Mouse (Mus musculus) cerebellum, adult 2 months (tissue): ENCODE data around the gene Cdsn. TPM values are rescaled to one million over a fixed set of nuclear protein-coding genes. Genes with fewer than 3 reads are reported as not detected.

ENCODE experiments used
- DNase-seq, 2 experiments: peaks; one replicate each; pipeline ENCODE4 v3.0.0; 2021
- H3K27ac ChIP-seq: fragments of 200-500 bp; 2 replicates; pipeline ENCODE4 v1.5.1; 2012; ENCODE audit warnings: low read length, control low read depth, inconsistent platforms; ENCODE audit not compliant: insufficient read depth
- H3K27me3 ChIP-seq: fragments of 200-500 bp; 2 replicates; pipeline ENCODE4 v1.6.1; 2012; ENCODE audit warnings: inconsistent platforms, mild to moderate bottlenecking, low read length, moderate library complexity; ENCODE audit not compliant: control insufficient read depth, insufficient read depth
- H3K4me1 ChIP-seq: fragments of 200-500 bp; 2 replicates; pipeline ENCODE4 v1.6.1; 2011; ENCODE audit warnings: low read length; ENCODE audit not compliant: control insufficient read depth, insufficient read depth
- H3K4me3 ChIP-seq: fragments of 200-500 bp; replicated peaks from 2 replicates; pipeline ENCODE3; 2011; ENCODE audit warnings: mild to moderate bottlenecking, low read depth, low read length, control low read depth; ENCODE audit not compliant: insufficient read depth
- CTCF ChIP-seq: fragments of 200-500 bp; IDR thresholded peaks from 2 replicates; pipeline ENCODE4 v1.5.1; 2011; ENCODE audit warnings: low read depth, mild to moderate bottlenecking, control low read depth, low read length, moderate library complexity, borderline replicate concordance; ENCODE audit not compliant: insufficient read depth
- POLR2A ChIP-seq: fragments of 200-500 bp; IDR thresholded peaks from 2 replicates; pipeline ENCODE4 v1.6.1; 2011; ENCODE audit warnings: low read length, control low read depth, borderline replicate concordance; ENCODE audit not compliant: insufficient read depth
- WGBS: fragments of 180-500 bp; shearing (Covaris S2); methylation state at CpG from one replicate; pipeline ENCODE4 v1.1.7; 2018; 5-methylcytosine and 5-hydroxymethylcytosine counted together
- polyA plus RNA-seq: library from polyadenylated mRNA; depleted of rRNA; stranded (reverse); fragments of >200 nt; gene quantifications from 2 replicates; pipeline ENCODE4 v1.2.3, GENCODE M21; 2012

Cdsn gene
- polyA plus RNA-seq, 1 experiment = 0.16 TPM

DNA sequence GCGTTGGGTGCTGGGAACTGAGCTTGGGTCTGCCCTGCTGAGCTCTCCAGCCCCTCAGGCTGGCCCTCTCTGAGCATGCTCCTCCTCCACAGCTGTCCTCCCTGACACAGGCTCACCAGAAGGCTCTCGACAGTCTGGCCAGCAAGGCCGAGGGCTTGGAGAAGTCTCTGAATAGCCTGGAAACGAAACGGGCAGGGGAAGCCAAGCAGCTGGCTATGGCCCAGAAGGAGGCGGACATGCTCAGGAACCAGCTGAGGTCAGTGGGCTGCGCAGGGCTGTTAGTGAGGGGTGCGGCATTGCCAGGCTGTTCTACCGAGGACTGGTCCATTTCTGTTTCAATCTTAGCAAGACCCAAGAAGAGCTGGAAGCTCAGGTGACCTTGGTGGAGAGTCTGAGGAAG is 27.6 kb upstream of the Cdsn start:
- Histone ChIP-seq H3K4me3 (no peak overlapping the region), H3K27ac (no peak overlapping the region), H3K4me1 (no peaks in the 10 kb centered on the region), H3K27me3 (no peaks in the 10 kb centered on the region)
- WGBS = 22% methylated on average over 9 of the region's 9 CpGs
- TF ChIP-seq POLR2A (no peak), CTCF (no peak)
- DNase-seq = no peak

DNA sequence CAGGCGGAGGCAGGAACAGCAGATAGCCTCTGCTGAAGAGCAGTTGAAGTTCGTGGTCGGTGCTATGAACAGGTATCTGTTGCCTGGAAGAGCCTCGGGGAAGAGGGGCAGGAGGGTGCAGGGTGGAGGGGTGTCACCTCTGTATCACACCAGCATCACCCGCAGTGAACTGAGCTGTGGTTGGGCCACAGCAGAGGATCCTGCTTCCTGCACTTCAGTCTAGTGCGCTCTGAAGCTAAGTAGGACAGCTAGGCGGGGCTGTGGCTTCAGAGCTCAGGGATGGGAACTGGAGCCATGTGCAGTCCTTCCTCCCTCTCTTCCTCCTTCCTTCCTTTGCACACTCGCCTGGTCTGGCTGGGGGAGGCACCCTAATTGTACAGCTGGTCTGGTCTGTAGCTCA is 25.3 kb upstream of the Cdsn start:
- no peaks in the 10 kb centered on the region for H3K27me3 ChIP-seq
- 72% methylated on average over 8 of the region's 8 CpGs for WGBS
- H3K4me1 ChIP-seq = peaks cover 2% of the 10 kb centered on the region; the same call in 1 of the 2 replicates
- H3K4me3 ChIP-seq = no peak overlapping the region
- TF ChIP-seq CTCF (no peak), POLR2A (no peak)
- H3K27ac ChIP-seq = no peak overlapping the region
- no peak for DNase-seq

- H3K4me3 ChIP-seq = no peak overlapping the region
- no peaks in the 10 kb centered on the region for H3K27me3 ChIP-seq
- H3K4me1 ChIP-seq = peaks cover 3% of the 10 kb centered on the region; the same call in 1 of the 2 replicates
- DNase-seq = no peak
- 38% methylated on average over 3 of the region's 3 CpGs for WGBS
- no peak for TF ChIP-seq POLR2A
- TF ChIP-seq CTCF = no peak
- H3K27ac ChIP-seq = no peak overlapping the region
Measured at GRCm38 (mm10) chr17:35532360-35532759, 19.6 kb upstream of the Cdsn start.

GRCm38 (mm10) chr17:35532901-35533300 is 19.0 kb upstream of the Cdsn start, which contains the start of gene Psors1c2:
Gene Psors1c2 (plus strand): TSS chr17:35533201.
- Histone ChIP-seq H3K4me1 (peaks cover 3% of the 10 kb centered on the region; the same call in 1 of the 2 replicates), H3K27ac (no peak within 1 kb of the TSS), H3K4me3 (no peak within 1 kb of the TSS), H3K27me3 (no peaks in the 10 kb centered on the region)
- TF ChIP-seq POLR2A = no peak
- no peak for TF ChIP-seq CTCF
- no peak for DNase-seq
- WGBS = 58% methylated on average over 7 of the region's 7 CpGs

- TF ChIP-seq POLR2A = no peak
- peak; percentile 85 for TF ChIP-seq CTCF
- DNase-seq = peak; percentile 77 to 81
- WGBS = 8% methylated on average over 6 of the region's 6 CpGs
- Histone ChIP-seq H3K27ac (no peak overlapping the region), H3K4me1 (peaks cover 3% of the 10 kb centered on the region; the same call in 1 of the 2 replicates), H3K27me3 (no peaks in the 10 kb centered on the region), H3K4me3 (no peak overlapping the region)
Measured at GRCm38 (mm10) chr17:35534343-35534742, 17.6 kb upstream of the Cdsn start.

GRCm38 (mm10) chr17:35537421-35537820 is 14.5 kb upstream of the Cdsn start:
- no peaks in the 10 kb centered on the region for H3K4me1 ChIP-seq
- no peak overlapping the region for H3K27ac ChIP-seq
- H3K4me3 ChIP-seq = no peak overlapping the region
- 91% methylated on average over 4 of the region's 4 CpGs for WGBS
- DNase-seq = no peak
- no peak for TF ChIP-seq CTCF
- no peak for TF ChIP-seq POLR2A
- no peaks in the 10 kb centered on the region for H3K27me3 ChIP-seq

DNA sequence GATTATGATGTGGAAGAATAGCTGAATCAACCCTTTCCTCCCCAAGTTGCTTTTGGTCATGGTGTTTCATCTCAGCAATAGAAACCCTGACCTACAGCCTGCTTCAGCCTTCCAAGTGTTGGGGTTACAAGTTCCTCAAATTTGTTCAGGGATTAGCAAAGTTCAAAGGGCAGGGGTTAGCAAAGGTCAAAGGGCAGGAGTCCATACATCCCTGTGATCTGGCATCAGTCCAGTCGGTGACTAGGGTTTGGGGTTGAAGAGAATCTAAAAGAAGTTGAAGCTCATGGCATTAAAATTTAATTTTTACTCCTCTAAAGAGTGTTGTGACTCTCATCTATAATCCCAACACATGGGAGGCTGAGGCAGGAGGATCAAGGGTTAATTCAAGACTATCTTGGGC is 13.5 kb upstream of the Cdsn start:
- 78% methylated on average over 1 of the region's 1 CpGs for WGBS
- no peak for DNase-seq
- H3K27me3 ChIP-seq = no peaks in the 10 kb centered on the region
- H3K4me3 ChIP-seq = no peak overlapping the region
- no peak overlapping the region for H3K27ac ChIP-seq
- no peaks in the 10 kb centered on the region for H3K4me1 ChIP-seq
- TF ChIP-seq CTCF = no peak
- no peak for TF ChIP-seq POLR2A

GRCm38 (mm10) chr17:35539540-35539939 is 12.4 kb upstream of the Cdsn start:
- H3K4me1 ChIP-seq = no peaks in the 10 kb centered on the region
- WGBS = 59% methylated on average over 10 of the region's 10 CpGs
- no peak for DNase-seq
- H3K27ac ChIP-seq = no peak overlapping the region
- H3K27me3 ChIP-seq = no peaks in the 10 kb centered on the region
- H3K4me3 ChIP-seq = no peak overlapping the region
- TF ChIP-seq CTCF = no peak
- no peak for TF ChIP-seq POLR2A
